Mouse (Mus musculus): ENCODE data around the gene Ceacam15.

DNA sequence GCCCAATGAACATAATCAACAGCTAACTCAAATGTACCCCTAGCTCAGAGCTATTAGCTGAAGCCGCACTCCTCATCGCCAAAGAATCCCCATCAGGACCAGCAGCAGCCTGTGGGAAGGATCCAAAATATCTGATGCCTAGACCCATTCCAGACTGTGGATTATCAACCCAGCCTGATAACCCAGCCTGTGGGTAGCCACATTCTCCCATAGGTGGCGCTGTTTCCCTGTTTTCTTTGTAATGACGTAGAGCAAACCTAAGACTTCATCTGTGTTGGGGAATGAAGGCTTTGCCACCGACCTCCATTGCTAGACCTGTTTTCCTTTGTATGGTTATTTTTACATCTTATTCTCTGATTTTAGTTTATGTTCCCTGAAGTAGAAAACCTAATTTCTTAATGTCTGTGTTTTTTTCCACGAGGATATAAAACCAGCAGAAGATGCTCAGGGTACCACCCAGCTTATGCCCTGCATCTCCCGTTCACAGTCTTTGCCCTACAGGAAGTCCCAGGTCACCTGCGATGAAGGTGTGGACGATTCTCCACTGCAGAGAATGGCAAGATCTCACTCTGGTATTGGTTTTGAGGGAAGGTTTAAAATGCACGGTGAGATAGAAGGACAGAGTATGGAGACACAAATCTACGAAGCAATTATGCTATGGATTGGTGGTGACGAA is 47.3 kb downstream of the Ceacam15 start:
- TF ChIP-seq CTCF (IDR thresholded peaks at IDR 0.05) = peak; percentile 94
- TF ChIP-seq EP300 (IDR thresholded peaks at IDR 0.05) = no peak

Data from lung, postnatal 0 days (tissue).